Mouse (Mus musculus) embryonic fibroblast, embryonic 13.5 days (primary cell): ENCODE measurements around the gene Adgrb3.

Experiments used
- CTCF ChIP-seq: IDR thresholded peaks from 2 replicates; pipeline ENCODE4 v1.5.1; 2011; ENCODE audit warnings: mild to moderate bottlenecking, control low read depth, low read length, moderate library complexity, borderline replicate concordance; ENCODE audit not compliant: insufficient read depth
- POLR2A ChIP-seq: IDR thresholded peaks from 2 replicates; pipeline ENCODE4 v1.6.1; 2011; ENCODE audit warnings: low read depth, mild to moderate bottlenecking, control low read depth, low read length, moderate library complexity

DNA sequence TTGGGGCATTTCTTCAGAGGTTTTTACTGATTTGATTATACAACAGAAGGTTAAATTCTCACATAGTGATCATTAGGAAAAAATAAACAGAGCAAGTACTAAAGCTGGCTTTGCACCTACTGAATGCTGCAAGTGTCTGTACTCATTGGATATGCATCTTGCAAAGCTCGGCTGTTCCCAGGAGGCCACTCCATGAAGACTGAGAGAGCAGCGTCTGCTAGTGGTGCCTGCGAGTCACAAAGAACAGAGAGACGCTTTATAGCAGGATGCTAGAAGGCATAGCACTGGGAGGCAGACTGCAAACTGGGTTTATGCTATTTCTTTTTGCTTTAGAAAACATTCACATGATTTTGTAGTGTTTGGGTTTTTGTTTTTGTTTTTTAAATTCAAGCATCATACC lies 325.2 kb downstream of the Adgrb3 start:
- TF ChIP-seq POLR2A (no peak), CTCF (no peak)
